Mouse (Mus musculus) MEL (cell line): ENCODE measurements around the gene Myt1l. TPM values are rescaled to one million over a fixed set of nuclear protein-coding genes. Genes with fewer than 3 reads are reported as not detected.

ENCODE experiments used
- DNase-seq: peaks from one replicate; pipeline ENCODE4 v3.0.0; 2011; ENCODE audit warnings: low read depth, low spot score
- H3K27ac ChIP-seq: 2 replicates; pipeline ENCODE4 v1.5.1; 2012; ENCODE audit warnings: low read depth, mild to moderate bottlenecking, control low read depth, low read length, moderate library complexity; ENCODE audit not compliant: control insufficient read depth
- H3K27me3 ChIP-seq, 2 experiments: fragments of 150-350 bp in 1 of 2; sonication (generic) in 1 of 2; 2 replicates each; pipeline ENCODE4 v1.6.1; 2012; ENCODE audit warnings: low read length in 2 of 2, mild to moderate bottlenecking in 2 of 2, improper control_type of control experiment in 1 of 2, moderate library complexity in 1 of 2; ENCODE audit not compliant: insufficient read depth in 2 of 2, control insufficient read depth in 1 of 2
- H3K36me3 ChIP-seq, 2 experiments: 2 replicates each; pipeline ENCODE4 v1.6.1; 2012 to 2014; ENCODE audit warnings: low read length in 2 of 2, improper control_type of control experiment in 1 of 2, inconsistent platforms in 1 of 2, mild to moderate bottlenecking in 1 of 2; ENCODE audit not compliant: insufficient read depth in 2 of 2, control insufficient read depth in 1 of 2
- H3K4me1 ChIP-seq, 2 experiments: fragments of 150-350 bp in 1 of 2; sonication (generic) in 1 of 2; 2 replicates each; pipeline ENCODE4 v1.6.1; 2012; ENCODE audit warnings: low read length in 2 of 2, improper control_type of control experiment in 1 of 2, mild to moderate bottlenecking in 1 of 2; ENCODE audit not compliant: insufficient read depth in 2 of 2, control insufficient read depth in 1 of 2
- H3K4me3 ChIP-seq, 2 experiments: fragments of 150-350 bp in 1 of 2; sonication (generic) in 1 of 2; 2 replicates each; pipeline ENCODE4 v1.5.1; 2012; ENCODE audit warnings: low read depth in 2 of 2, low read length in 2 of 2, mild to moderate bottlenecking in 2 of 2, moderate library complexity in 2 of 2, control low read depth in 1 of 2, improper control_type of control experiment in 1 of 2; ENCODE audit not compliant: control insufficient read depth in 1 of 2, insufficient read depth in 1 of 2
- H3K79me2 ChIP-seq: 2 replicates; pipeline ENCODE4 v1.6.1; 2012; ENCODE audit warnings: mild to moderate bottlenecking, low read length, moderate library complexity; ENCODE audit not compliant: control insufficient read depth, poor library complexity, insufficient read depth
- H3K9ac ChIP-seq: 2 replicates; pipeline ENCODE4 v1.6.1; 2012; ENCODE audit warnings: low read depth, mild to moderate bottlenecking, control low read depth, low read length, moderate library complexity; ENCODE audit not compliant: control insufficient read depth, poor library complexity, severe bottlenecking
- H3K9me3 ChIP-seq: fragments of 150-350 bp; sonication (generic); replicated peaks from 2 replicates; pipeline ENCODE4 v1.6.1; 2012; ENCODE audit warnings: mild to moderate bottlenecking, low read length, improper control_type of control experiment, moderate library complexity; ENCODE audit not compliant: insufficient read depth
- BHLHE40 ChIP-seq: IDR thresholded peaks from 2 replicates; pipeline ENCODE4 v1.6.1; 2012; ENCODE audit warnings: low read depth, mild to moderate bottlenecking, inconsistent platforms, low read length, improper control_type of control experiment, borderline replicate concordance
- CTCF ChIP-seq, 3 experiments: IDR thresholded peaks in 2 of 3; conservative IDR thresholded peaks in 1 of 3; 2 replicates each; pipeline ENCODE4 v1.5.1; 2011 to 2012; ENCODE audit warnings: low read length in 3 of 3, low read depth in 2 of 3, mild to moderate bottlenecking in 2 of 3, improper control_type of control experiment in 1 of 3, inconsistent platforms in 1 of 3, mixed read lengths in 1 of 3, moderate library complexity in 1 of 3; ENCODE audit not compliant: control insufficient read depth in 1 of 3, insufficient read depth in 1 of 3, poor library complexity in 1 of 3, severe bottlenecking in 1 of 3
- EP300 ChIP-seq, 2 experiments: IDR thresholded peaks; 2 replicates each; pipeline ENCODE4 v1.6.1; 2011; ENCODE audit warnings: improper control_type of control experiment in 2 of 2, low read length in 2 of 2, low read depth in 1 of 2, mild to moderate bottlenecking in 1 of 2
- ETS1 ChIP-seq: IDR thresholded peaks from 2 replicates; pipeline ENCODE4 v1.6.1; 2012; ENCODE audit warnings: low read depth, mild to moderate bottlenecking, inconsistent platforms, low read length, improper control_type of control experiment, moderate library complexity
- GABPA ChIP-seq: IDR thresholded peaks from 2 replicates; pipeline ENCODE4 v1.6.1; 2012; ENCODE audit warnings: low read depth, mild to moderate bottlenecking, inconsistent platforms, low read length, improper control_type of control experiment, moderate library complexity
- GATA1 ChIP-seq: IDR thresholded peaks from 2 replicates; pipeline ENCODE4 v1.6.1; 2011; ENCODE audit warnings: low read depth, low read length, improper control_type of control experiment
- HCFC1 ChIP-seq: IDR thresholded peaks from 2 replicates; pipeline ENCODE4 v1.6.1; 2012; ENCODE audit warnings: low read depth, mild to moderate bottlenecking, inconsistent platforms, low read length, improper control_type of control experiment, moderate library complexity
- JUND ChIP-seq: IDR thresholded peaks from 2 replicates; pipeline ENCODE4 v1.6.1; 2011; ENCODE audit warnings: low read depth, mild to moderate bottlenecking, improper control_type of control experiment, low read length
- KAT2A ChIP-seq: conservative IDR thresholded peaks from 2 replicates; pipeline ENCODE4 v1.6.1; 2012; ENCODE audit warnings: low read depth, low read length, improper control_type of control experiment, inconsistent platforms
- MAX ChIP-seq: IDR thresholded peaks from 2 replicates; pipeline ENCODE4 v1.6.1; 2011; ENCODE audit warnings: low read length, improper control_type of control experiment
- MAZ ChIP-seq: IDR thresholded peaks from 2 replicates; pipeline ENCODE4 v1.6.1; 2012; ENCODE audit warnings: low read depth, mild to moderate bottlenecking, inconsistent platforms, low read length, improper control_type of control experiment
- MEF2A ChIP-seq: IDR thresholded peaks from 2 replicates; pipeline ENCODE4 v1.6.1; 2014; ENCODE audit warnings: low read depth, mild to moderate bottlenecking, inconsistent platforms, low read length, improper control_type of control experiment; ENCODE audit not compliant: poor library complexity, insufficient replicate concordance, severe bottlenecking; ENCODE audit errors: extremely low read depth
- MYB ChIP-seq: IDR thresholded peaks from 2 replicates; pipeline ENCODE4 v1.6.1; 2011; ENCODE audit warnings: mild to moderate bottlenecking, low read depth, low read length, improper control_type of control experiment
- NELFE ChIP-seq: IDR thresholded peaks from 2 replicates; pipeline ENCODE4 v1.6.1; 2011; ENCODE audit warnings: low read depth, low read length, improper control_type of control experiment
- NRF1 ChIP-seq: IDR thresholded peaks from 2 replicates; pipeline ENCODE4 v1.6.1; 2014; ENCODE audit warnings: low read depth, mild to moderate bottlenecking, inconsistent platforms, low read length, improper control_type of control experiment, moderate library complexity; ENCODE audit not compliant: poor library complexity, insufficient read depth, severe bottlenecking
- POLR2A ChIP-seq, 2 experiments: IDR thresholded peaks; 2 replicates each; pipeline ENCODE4 v1.6.1; 2011 to 2012; ENCODE audit warnings: low read length in 2 of 2, mild to moderate bottlenecking in 2 of 2, control low read depth in 1 of 2, improper control_type of control experiment in 1 of 2, low read depth in 1 of 2, moderate library complexity in 1 of 2; ENCODE audit not compliant: control insufficient read depth in 1 of 2, insufficient read depth in 1 of 2, poor library complexity in 1 of 2
- POLR2AphosphoS2 ChIP-seq: IDR thresholded peaks from 2 replicates; pipeline ENCODE4 v1.6.1; 2011; ENCODE audit warnings: low read length, improper control_type of control experiment
- RAD21 ChIP-seq: IDR thresholded peaks from 2 replicates; pipeline ENCODE4 v1.6.1; 2011; ENCODE audit warnings: mild to moderate bottlenecking, low read depth, low read length, improper control_type of control experiment
- SIN3A ChIP-seq: IDR thresholded peaks from 2 replicates; pipeline ENCODE4 v1.6.1; 2012; ENCODE audit warnings: low read length, improper control_type of control experiment, inconsistent platforms
- TAL1 ChIP-seq: IDR thresholded peaks from 2 replicates; pipeline ENCODE4 v1.6.1; 2012; ENCODE audit warnings: mild to moderate bottlenecking, inconsistent platforms, low read length, moderate library complexity, mixed read lengths
- TBP ChIP-seq: IDR thresholded peaks from 2 replicates; pipeline ENCODE4 v1.8.0; 2011; ENCODE audit warnings: low read depth, low read length, improper control_type of control experiment
- USF1 ChIP-seq: IDR thresholded peaks from 2 replicates; pipeline ENCODE4 v1.6.1; 2014; ENCODE audit warnings: low read depth, mild to moderate bottlenecking, inconsistent platforms, low read length, improper control_type of control experiment, moderate library complexity
- ZC3H11A ChIP-seq: IDR thresholded peaks from 2 replicates; pipeline ENCODE4 v1.6.1; 2012; ENCODE audit warnings: low read depth, mild to moderate bottlenecking, inconsistent platforms, low read length, improper control_type of control experiment
- ZKSCAN1 ChIP-seq: IDR thresholded peaks from 2 replicates; pipeline ENCODE4 v1.6.1; 2012; ENCODE audit warnings: low read depth, mild to moderate bottlenecking, inconsistent platforms, low read length, improper control_type of control experiment, moderate library complexity
- ZNF384 ChIP-seq: IDR thresholded peaks from 2 replicates; pipeline ENCODE4 v1.6.1; 2012; ENCODE audit warnings: low read depth, mild to moderate bottlenecking, inconsistent platforms, low read length, improper control_type of control experiment
- polyA plus RNA-seq, 2 experiments: library from polyadenylated mRNA; stranded (reverse) in 1 of 2; unstranded in 1 of 2; fragments of >175 nt in 1 of 2; fragments of >200 nt in 1 of 2; gene quantifications; 2 replicates each; pipeline versions ENCODE4 v1.2.1 to v1.2.4; 2012; ENCODE audit warnings: low replicate concordance in 2 of 2, low read depth in 1 of 2; ENCODE audit not compliant: insufficient read length in 2 of 2, insufficient read depth in 1 of 2, missing spikeins in 1 of 2
- total RNA-seq: library from RNA; depleted of rRNA; stranded (reverse); fragments of 300-350 nt; gene quantifications from 2 replicates; pipeline ENCODE4 v1.2.3, GENCODE M21; 2012

Gene Myt1l
- total and polyA plus RNA-seq, 3 experiments = not detected

GRCm38 (mm10) chr12:29639543-29640196 is 111.5 kb downstream of the Myt1l start:
- no peaks in the 10 kb centered on the region for H3K79me2 ChIP-seq
- TF ChIP-seq SIN3A (no peak), HCFC1 (no peak), USF1 (no peak), MAZ (no peak), TBP (no peak), RAD21 (no peak), ETS1 (no peak), MYB (no peak), ZKSCAN1 (no peak), ZNF384 (no peak), NRF1 (no peak)
- no peaks in the 10 kb centered on the region for H3K4me1 ChIP-seq
- no peak for DNase-seq
- no peak overlapping the region for H3K4me3 ChIP-seq
- H3K36me3 ChIP-seq = no peaks in the 10 kb centered on the region
- H3K27ac ChIP-seq = no peak overlapping the region
- H3K9ac ChIP-seq = no peak overlapping the region
- H3K27me3 ChIP-seq = no peaks in the 10 kb centered on the region
- H3K9me3 ChIP-seq = no peaks in the 10 kb centered on the region

- Histone ChIP-seq H3K36me3 (no peaks in the 10 kb centered on the region), H3K4me1 (no peaks in the 10 kb centered on the region), H3K9me3 (no peaks in the 10 kb centered on the region), H3K79me2 (no peaks in the 10 kb centered on the region), H3K9ac (no peak overlapping the region), H3K27me3 (no peaks in the 10 kb centered on the region)
- no peak for DNase-seq
- no peak for TF ChIP-seq KAT2A
- TF ChIP-seq MAX = no peak
- TF ChIP-seq NELFE = no peak
- TF ChIP-seq ZNF384 = no peak
- TF ChIP-seq GATA1 = no peak
- no peak for TF ChIP-seq MEF2A
- TF ChIP-seq MYB = no peak
- TF ChIP-seq POLR2AphosphoS2 = no peak
- no peak for TF ChIP-seq ZC3H11A
- no peak for TF ChIP-seq POLR2A (IDR thresholded peaks at IDR 0.05; ENCODE audit: control insufficient read depth in 1 of 2, insufficient read depth in 1 of 2, low read depth in 1 of 2, low read length in 2 of 2, poor library complexity in 1 of 2)
- TF ChIP-seq EP300 (IDR thresholded peaks at IDR 0.05; ENCODE audit: low read depth in 1 of 2, low read length in 2 of 2) = no peak
- TF ChIP-seq GABPA = no peak
- no peak for TF ChIP-seq NRF1
- TF ChIP-seq CTCF (IDR thresholded peaks at IDR 0.05 in 2 of 3, conservative IDR thresholded peaks at IDR 0.05 in 1 of 3; ENCODE audit: control insufficient read depth in 1 of 3, insufficient read depth in 1 of 3, low read depth in 2 of 3, low read length in 3 of 3, poor library complexity in 1 of 3, severe bottlenecking in 1 of 3) = no peak
- no peak for TF ChIP-seq BHLHE40
- TF ChIP-seq RAD21 = no peak
- TF ChIP-seq JUND = no peak
- no peak for TF ChIP-seq TAL1
- no peak for TF ChIP-seq HCFC1
- TF ChIP-seq, all 39 proteins: peak for 0
- Histone ChIP-seq H3K27ac (no peak overlapping the region), H3K4me3 (no peak overlapping the region)
Observed at GRCm38 (mm10) chr12:29640201-29640600, 112.0 kb downstream of the Myt1l start.
